Mouse (Mus musculus): Measurements from ENCODE around the gene Unc13d. TPM values are rescaled to one million over a fixed set of nuclear protein-coding genes. Genes with fewer than 3 reads are reported as not detected.

Unc13d gene
- polyA plus RNA-seq, 1 experiment from 2014 or later, result 2.5 TPM

DNA sequence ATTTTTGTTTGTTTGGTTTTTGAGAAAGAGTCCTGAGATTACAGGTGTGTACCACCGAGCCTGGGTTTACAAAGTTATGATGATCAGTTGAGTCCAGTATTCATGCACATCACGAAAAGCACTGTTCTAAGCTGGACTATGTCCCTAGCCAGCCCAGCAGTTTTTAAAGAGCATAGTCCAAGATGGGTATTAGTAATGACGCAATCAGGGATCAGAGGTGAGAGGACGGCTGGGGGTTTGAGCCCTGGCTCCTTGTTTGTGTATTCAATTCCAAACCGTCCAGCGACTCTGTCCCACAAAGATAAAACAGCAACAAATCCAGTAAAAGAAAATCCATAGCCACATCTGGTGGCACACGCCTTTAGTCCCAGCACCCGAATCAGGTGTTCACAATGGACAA lies 10.4 kb upstream of the Unc13d start:
- H3K9ac ChIP-seq, result 0 out of 2 replicates have a peak overlapping the region, but pooled peaks have one; percentile 52
- H3K4me3 ChIP-seq, result no peak overlapping the region

DNA sequence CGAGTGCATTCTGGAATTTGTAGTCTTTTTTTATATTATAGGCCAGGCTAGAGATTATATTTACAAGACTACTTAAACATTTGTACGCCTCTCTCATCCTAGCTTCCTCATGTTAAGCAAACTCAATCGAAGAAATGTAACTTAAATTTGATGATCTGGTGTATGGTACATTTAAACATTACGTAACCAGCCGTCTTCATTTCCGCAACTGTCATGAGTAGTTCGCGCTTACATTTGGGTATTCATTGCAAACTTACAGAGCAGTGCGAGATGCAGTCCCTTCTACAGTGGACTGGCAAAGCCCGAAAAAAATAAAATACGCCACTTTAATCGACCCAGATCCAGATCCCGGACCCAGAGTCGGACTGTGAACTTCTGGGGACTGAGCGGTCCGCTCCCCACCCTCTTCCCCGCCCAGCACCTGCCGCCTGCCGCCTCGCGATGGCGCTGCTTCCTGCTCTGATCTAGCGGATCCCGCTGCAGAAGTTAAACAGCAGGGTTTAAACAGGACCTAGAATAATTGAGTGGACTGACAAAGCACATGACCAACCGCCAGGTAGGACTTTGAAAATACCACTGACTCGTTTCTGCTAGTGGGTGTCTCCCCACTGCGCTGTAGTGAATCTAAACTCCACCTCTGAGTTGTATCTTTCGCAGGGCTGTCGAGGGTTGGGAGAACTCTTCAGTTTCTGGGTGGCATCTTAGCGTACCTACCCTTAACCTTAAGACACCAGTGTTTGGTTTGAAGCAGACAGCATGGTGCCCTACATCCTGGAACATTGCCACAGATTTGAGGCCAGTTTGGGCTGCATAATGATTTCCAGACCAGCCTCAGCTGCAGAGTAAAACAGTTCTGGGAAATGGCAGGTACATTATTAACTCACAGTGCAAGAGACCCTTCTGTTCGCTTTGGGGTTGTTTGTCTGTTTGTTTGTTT lies 9.7 kb upstream of the Unc13d start:
- Histone ChIP-seq H3K4me1 (replicated peaks) (peaks cover 23% of the 10 kb centered on the region), H3K4me3 (peak overlapping the region; percentile 62), H3K9ac (peak overlapping the region; percentile 52; the same call in 1 of the 2 replicates), H3K4me2 (peak overlapping the region; percentile 69), H3K27me3 (replicated peaks) (no peaks in the 10 kb centered on the region), H3K9me3 (replicated peaks) (no peaks in the 10 kb centered on the region), H3K27ac (ENCODE audit: poor library complexity, severe bottlenecking) (peak overlapping the region; percentile 88), H3K36me3 (peaks cover 23% of the 10 kb centered on the region)
- 4% methylated on average over 31 of the region's 31 CpGs for WGBS
- ATAC-seq (ENCODE audit: insufficient number of reproducible peaks, low FRiP score), result peak; percentile 81

More for the DNA sequence above, 10.4 kb upstream of the Unc13d start:
- Histone ChIP-seq H3K27me3 (replicated peaks) (no peaks in the 10 kb centered on the region), H3K4me2 (peak overlapping the region; percentile 69), H3K27ac (ENCODE audit: poor library complexity, severe bottlenecking) (no peak overlapping the region), H3K36me3 (peaks cover 18% of the 10 kb centered on the region), H3K9me3 (replicated peaks) (no peaks in the 10 kb centered on the region), H3K4me1 (replicated peaks) (peaks cover 23% of the 10 kb centered on the region)
- no peak for ATAC-seq (ENCODE audit: insufficient number of reproducible peaks, low FRiP score)
- 74% methylated on average over 8 of the region's 8 CpGs for WGBS

DNA sequence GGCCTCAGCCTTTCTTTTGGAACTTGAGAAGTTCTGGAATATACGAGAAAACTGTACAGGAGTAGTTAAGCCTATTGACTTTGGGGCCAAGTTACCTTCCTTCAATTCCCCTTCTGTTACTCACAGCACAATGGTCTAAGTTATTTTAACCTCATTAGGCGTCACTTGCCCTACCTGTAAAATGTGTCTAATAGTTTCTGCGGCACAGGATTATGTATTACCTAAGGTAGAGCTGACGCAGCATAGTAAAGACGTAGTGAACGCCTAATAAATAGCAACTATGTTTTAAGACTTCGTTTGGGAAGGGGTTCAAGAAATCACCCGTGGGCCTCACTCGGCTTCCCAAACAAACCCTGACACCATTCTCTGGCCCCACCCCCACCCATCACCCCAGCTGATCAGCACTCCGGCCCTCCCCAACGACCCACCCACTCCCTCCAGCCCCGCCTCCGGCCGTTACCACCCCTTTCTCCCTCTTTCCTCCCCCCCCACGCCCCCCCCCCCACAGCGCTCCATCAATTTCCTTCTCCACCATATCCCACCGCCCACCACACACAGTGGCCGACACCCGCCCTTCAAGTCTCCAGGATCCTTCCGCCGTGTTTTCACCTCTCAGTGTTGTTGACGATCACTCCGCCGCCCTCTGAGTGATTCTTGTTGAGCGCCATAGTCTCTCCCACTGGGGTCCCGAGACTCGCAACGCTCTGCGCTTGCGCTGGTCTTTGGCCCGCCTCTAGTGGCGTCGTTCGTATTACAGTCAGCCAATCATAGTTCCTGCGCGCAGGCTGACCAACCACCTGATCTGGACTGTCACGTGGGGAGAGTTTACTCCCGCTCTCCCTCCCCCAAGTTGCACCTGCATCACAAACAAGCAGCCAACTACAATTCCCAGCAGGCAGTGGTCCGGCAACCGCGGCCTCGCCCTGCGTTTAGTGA lies 8.8 kb upstream of the Unc13d start, which contains the start of gene Wbp2:
Wbp2 (minus strand) TSS at position 738 of the 936 bp plus-strand sequence.
- Histone ChIP-seq H3K4me1 (replicated peaks) (peaks cover 23% of the 10 kb centered on the region), H3K9me3 (replicated peaks) (no peaks in the 10 kb centered on the region), H3K4me3 (peak within 1 kb of the TSS; percentile 62), H3K36me3 (peaks cover 33% of the 10 kb centered on the region), H3K9ac (peak within 1 kb of the TSS; percentile 73), H3K4me2 (peak within 1 kb of the TSS; percentile 70), H3K27ac (ENCODE audit: poor library complexity, severe bottlenecking) (peak within 1 kb of the TSS; percentile 88), H3K27me3 (replicated peaks) (no peaks in the 10 kb centered on the region)
- WGBS, result 5% methylated on average over 39 of the region's 43 CpGs
- ATAC-seq (ENCODE audit: insufficient number of reproducible peaks, low FRiP score), result peak; percentile 95

DNA sequence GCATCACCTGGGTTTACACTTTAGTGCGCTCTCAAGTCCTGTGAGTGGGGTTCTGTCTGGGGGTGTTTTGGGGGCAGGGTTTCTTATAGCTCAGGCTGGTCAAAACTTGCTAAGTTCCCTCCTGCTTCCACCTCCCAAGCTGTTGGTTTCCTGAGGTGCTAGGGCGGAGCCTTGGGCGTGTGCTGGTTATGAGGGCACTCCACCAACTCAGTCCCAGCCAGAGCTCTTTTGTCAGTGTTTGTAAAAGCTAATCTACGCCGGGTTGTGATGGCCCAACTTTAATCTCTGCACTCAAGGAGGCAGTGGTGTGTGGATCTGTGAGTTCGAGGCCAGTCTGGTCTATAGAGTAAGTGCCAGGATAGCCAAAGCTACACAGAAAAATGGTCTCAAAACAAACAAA lies 6.4 kb upstream of the Unc13d start:
- peaks cover 25% of the 10 kb centered on the region for H3K4me1 ChIP-seq (replicated peaks)
- no peak overlapping the region for H3K27ac ChIP-seq (ENCODE audit: poor library complexity, severe bottlenecking)
- H3K36me3 ChIP-seq, result peaks cover 56% of the 10 kb centered on the region
- H3K4me3 ChIP-seq, result no peak overlapping the region
- no peak for ATAC-seq (ENCODE audit: insufficient number of reproducible peaks, low FRiP score)
- WGBS, result 82% methylated on average over 6 of the region's 6 CpGs
- no peak overlapping the region for H3K9ac ChIP-seq
- H3K9me3 ChIP-seq (replicated peaks), result no peaks in the 10 kb centered on the region
- H3K27me3 ChIP-seq (replicated peaks), result no peaks in the 10 kb centered on the region
- H3K4me2 ChIP-seq, result no peak overlapping the region

DNA sequence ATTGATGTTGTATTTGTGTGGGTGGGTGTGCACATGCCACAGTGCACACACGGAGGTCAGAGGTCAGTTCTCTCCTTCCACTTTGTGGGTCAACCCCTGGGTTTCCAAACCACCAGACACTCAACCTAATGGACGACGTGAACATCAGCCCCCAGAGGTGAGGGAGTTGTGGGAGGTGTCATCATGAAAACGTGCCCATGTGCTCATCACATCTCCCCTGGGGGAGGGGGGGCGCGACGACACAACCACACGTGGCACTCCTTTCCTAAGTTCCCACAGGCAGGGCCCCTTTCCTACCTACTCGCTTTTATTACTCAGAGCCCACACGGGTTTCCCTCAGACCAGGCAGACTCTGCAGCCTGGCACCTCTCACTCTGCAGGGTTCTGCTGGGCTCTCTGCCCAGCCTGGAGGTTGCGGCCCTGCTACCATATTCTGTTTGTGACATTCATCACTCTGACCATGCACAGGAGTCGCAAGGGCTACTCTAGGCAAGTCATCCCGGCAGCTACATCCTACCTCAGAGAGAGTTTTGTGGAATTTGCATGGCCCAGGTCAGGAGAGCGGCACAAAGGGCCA lies 5.4 kb upstream of the Unc13d start:
- 87% methylated on average over 14 of the region's 14 CpGs for WGBS

DNA sequence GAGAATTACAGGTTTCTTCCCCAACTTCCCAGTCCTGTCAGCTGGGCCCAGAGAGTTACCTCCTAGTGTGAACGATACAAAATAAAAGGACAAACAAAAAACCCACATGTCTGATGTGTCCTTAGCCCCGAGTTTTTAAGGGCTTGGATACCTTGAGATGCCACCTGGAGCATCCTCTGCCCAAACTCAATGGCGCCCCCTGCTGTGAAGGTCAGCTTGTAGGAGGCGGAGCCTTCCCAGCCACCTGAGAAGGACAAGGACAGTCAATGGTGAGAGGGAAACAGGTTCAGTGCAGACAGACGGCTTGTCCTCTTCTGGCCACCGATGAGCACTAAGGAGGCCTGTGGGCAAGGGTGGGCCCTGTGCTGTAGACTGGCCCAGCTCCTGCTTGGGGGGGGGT lies 3.3 kb upstream of the Unc13d start:
- H3K27me3 ChIP-seq (replicated peaks), result no peaks in the 10 kb centered on the region
- no peak overlapping the region for H3K4me3 ChIP-seq
- 75% methylated on average over 6 of the region's 6 CpGs for WGBS
- H3K4me1 ChIP-seq (replicated peaks), result peaks cover 43% of the 10 kb centered on the region
- peaks cover 62% of the 10 kb centered on the region for H3K36me3 ChIP-seq
- ATAC-seq (ENCODE audit: insufficient number of reproducible peaks, low FRiP score), result no peak
- no peak overlapping the region for H3K27ac ChIP-seq (ENCODE audit: poor library complexity, severe bottlenecking)
- H3K9ac ChIP-seq, result no peak overlapping the region
- H3K4me2 ChIP-seq, result no peak overlapping the region
- no peaks in the 10 kb centered on the region for H3K9me3 ChIP-seq (replicated peaks)

More for the DNA sequence above, 5.4 kb upstream of the Unc13d start:
- Histone ChIP-seq H3K4me1 (replicated peaks) (peaks cover 30% of the 10 kb centered on the region), H3K4me2 (no peak overlapping the region), H3K4me3 (no peak overlapping the region), H3K9ac (no peak overlapping the region), H3K27me3 (replicated peaks) (no peaks in the 10 kb centered on the region), H3K36me3 (peaks cover 62% of the 10 kb centered on the region), H3K9me3 (replicated peaks) (no peaks in the 10 kb centered on the region), H3K27ac (ENCODE audit: poor library complexity, severe bottlenecking) (no peak overlapping the region)
- ATAC-seq (ENCODE audit: insufficient number of reproducible peaks, low FRiP score), result no peak

DNA sequence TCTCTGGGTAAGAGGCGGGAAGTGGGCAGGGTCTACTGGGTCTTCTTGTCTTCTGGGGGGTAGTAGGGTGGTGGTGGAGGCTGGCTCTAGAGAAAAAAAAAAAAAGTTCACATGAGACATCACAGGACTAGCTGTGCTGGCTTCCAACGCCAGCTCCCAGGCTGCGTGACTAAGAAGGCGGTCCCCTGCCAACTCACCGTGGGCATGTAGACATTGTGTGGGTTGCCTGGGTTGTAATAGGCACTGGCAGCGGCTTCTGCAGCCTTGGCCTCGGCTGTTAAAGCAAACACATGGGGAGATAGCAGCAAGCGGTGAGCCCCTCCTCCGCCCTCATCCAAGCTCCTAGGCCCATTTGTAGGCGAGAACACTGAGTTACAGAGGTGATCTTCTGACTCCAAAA lies 1.8 kb upstream of the Unc13d start:
- no peaks in the 10 kb centered on the region for H3K9me3 ChIP-seq (replicated peaks)
- H3K4me2 ChIP-seq, result no peak overlapping the region
- H3K36me3 ChIP-seq, result peaks cover 56% of the 10 kb centered on the region
- 74% methylated on average over 10 of the region's 10 CpGs for WGBS
- no peak overlapping the region for H3K9ac ChIP-seq
- H3K27me3 ChIP-seq (replicated peaks), result no peaks in the 10 kb centered on the region
- no peak overlapping the region for H3K4me3 ChIP-seq
- no peak for ATAC-seq (ENCODE audit: insufficient number of reproducible peaks, low FRiP score)
- no peak overlapping the region for H3K27ac ChIP-seq (ENCODE audit: poor library complexity, severe bottlenecking)
- peaks cover 42% of the 10 kb centered on the region for H3K4me1 ChIP-seq (replicated peaks)

DNA sequence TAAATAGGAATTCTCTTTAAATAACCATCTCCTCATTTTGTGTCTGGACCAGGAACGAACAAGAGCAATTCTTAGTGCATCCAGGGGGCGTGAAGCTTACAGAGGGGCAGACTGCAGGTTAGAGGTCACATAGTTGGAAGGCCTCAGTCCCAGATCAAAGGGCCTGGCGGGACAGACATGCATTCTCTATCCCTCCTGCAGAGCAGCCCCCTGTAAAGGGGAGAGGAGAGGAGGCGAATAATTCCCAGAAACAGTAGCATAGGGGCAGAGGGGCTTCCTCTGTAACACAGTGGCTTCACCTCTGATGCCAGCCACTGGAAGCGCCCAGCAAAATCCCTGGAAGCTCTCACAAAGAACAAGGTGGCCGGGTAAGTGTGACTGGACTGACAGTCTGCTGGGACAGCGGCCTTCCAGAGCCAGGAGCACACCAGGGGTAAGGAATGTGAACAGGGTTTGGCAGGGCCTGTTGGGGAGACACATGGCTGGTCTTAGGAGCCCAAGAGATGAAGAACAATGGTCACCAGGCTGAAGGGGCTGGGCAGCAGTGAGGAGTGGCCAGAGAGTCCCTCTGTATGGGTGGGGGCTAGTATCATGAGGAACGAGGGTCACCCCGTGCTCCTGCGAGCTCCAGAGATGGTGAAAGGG lies 1.0 kb upstream of the Unc13d start:
- H3K4me1 ChIP-seq (replicated peaks), result peaks cover 48% of the 10 kb centered on the region
- H3K36me3 ChIP-seq, result peaks cover 51% of the 10 kb centered on the region
- no peaks in the 10 kb centered on the region for H3K9me3 ChIP-seq (replicated peaks)
- H3K27me3 ChIP-seq (replicated peaks), result no peaks in the 10 kb centered on the region
- peak overlapping the region; percentile 26; the same call in 1 of the 2 replicates for H3K9ac ChIP-seq
- 43% methylated on average over 10 of the region's 10 CpGs for WGBS
- H3K4me2 ChIP-seq, result no peak overlapping the region
- peak overlapping the region; percentile 29 for H3K27ac ChIP-seq (ENCODE audit: poor library complexity, severe bottlenecking)
- no peak for ATAC-seq (ENCODE audit: insufficient number of reproducible peaks, low FRiP score)
- H3K4me3 ChIP-seq, result no peak overlapping the region

DNA sequence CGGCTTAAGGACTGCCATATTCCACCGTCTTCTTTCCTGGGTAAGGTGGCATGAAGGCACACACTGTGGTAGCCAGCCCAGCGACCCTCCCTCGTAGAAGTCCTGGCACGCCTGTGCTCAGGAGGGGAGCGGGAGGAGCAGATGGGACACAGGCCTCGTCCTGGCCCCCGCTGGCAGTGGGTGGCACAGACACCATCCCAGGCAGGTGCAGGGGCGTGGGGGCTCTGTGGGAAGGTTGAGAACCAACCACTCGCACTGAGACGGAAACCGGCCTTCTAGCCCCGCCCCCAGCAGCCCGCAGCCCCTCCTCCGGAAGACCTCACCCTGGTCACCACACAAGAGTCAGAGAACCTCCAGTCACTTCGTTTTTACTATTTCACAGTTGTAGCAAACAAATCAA lies 460 bp upstream of the Unc13d start:
- peak overlapping the region; percentile 31; the same call in 1 of the 2 replicates for H3K27ac ChIP-seq (ENCODE audit: poor library complexity, severe bottlenecking)
- no peak for ATAC-seq (ENCODE audit: insufficient number of reproducible peaks, low FRiP score)
- H3K36me3 ChIP-seq, result peaks cover 45% of the 10 kb centered on the region
- H3K4me2 ChIP-seq, result peak overlapping the region; percentile 61
- H3K9ac ChIP-seq, result peak overlapping the region; percentile 39; the same call in 1 of the 2 replicates
- peaks cover 54% of the 10 kb centered on the region for H3K4me1 ChIP-seq (replicated peaks)
- H3K4me3 ChIP-seq, result peak overlapping the region; percentile 24
- H3K9me3 ChIP-seq (replicated peaks), result no peaks in the 10 kb centered on the region
- 22% methylated on average over 16 of the region's 16 CpGs for WGBS
- H3K27me3 ChIP-seq (replicated peaks), result no peaks in the 10 kb centered on the region

DNA sequence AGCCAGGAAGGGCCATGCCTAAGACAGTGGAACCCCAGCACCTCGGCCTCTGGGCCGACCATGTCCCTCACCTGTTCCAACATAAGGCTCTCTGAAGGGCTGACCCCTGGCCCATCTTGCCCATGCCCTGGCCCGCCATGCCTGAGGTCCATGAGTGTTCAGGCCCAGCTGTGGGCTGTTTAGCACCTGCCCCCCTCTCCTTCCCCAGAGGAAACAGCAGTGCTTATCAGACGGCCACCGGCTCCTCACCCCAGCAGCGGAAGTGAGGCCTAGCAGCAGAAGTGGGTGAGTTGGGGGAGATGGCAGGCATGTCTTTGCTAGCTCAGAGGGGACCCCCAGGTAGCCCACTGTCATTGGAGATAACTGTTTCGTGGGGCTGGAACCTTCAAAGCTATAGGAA lies 925 bp downstream of the Unc13d start:
- H3K4me1 ChIP-seq (replicated peaks), result peaks cover 60% of the 10 kb centered on the region
- H3K4me2 ChIP-seq, result peak overlapping the region; percentile 61
- H3K36me3 ChIP-seq, result peaks cover 33% of the 10 kb centered on the region
- no peaks in the 10 kb centered on the region for H3K27me3 ChIP-seq (replicated peaks)
- no peaks in the 10 kb centered on the region for H3K9me3 ChIP-seq (replicated peaks)
- WGBS, result 54% methylated on average over 7 of the region's 7 CpGs
- 0 out of 2 replicates have a peak overlapping the region, but pooled peaks have one; percentile 24 for H3K9ac ChIP-seq
- H3K4me3 ChIP-seq, result peak overlapping the region; percentile 2; the same call in 1 of the 2 replicates
- 0 out of 2 replicates have a peak overlapping the region, but pooled peaks have one; percentile 22 for H3K27ac ChIP-seq (ENCODE audit: poor library complexity, severe bottlenecking)
- ATAC-seq (ENCODE audit: insufficient number of reproducible peaks, low FRiP score), result peak; percentile 30; the same call in 1 of the 2 replicates
